10 mouse cellular contexts compared by ENCODE assay signal in the genomic region with DNA sequence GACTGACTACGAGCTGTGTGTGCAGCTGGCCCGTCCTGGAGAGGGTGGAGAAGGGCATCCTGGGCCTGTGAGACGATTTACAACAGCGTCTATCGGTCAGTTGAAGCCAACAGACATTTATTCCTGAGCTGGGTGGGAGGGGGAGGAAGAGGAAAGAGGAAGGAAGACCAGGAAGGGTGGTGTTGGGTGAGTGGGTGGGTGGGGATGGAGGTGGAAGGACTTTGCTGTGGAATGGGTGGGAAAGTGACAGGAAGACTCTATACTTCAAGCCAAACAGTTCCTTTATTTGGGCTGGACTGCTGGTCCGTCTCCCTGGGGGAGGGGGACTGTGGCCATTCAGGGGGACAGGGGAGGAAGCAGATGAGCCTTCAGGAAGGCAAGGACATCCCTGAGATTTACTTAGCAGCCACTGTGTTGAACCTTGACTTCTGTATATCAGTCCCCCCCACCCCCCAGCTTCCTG.
DNase-seq lines count a peak whose midpoint lies in the region; ATAC-seq and TF ChIP-seq lines count a peak whose summit lies in the region.
"Had no signal": no experiment of that assay in that cellular context is flagged by ENCODE, and none has a peak within 500 bp of the region (broad histone marks: within the 10 kb centered on the region; RNA-seq: fewer than 3 reads in every experiment).

No protein-coding gene starts in this region.

- no peaks in the 10 kb centered on the region for H3K9me3 ChIP-seq in stomach, embryonic 14.5 days (ENCODE audit: control insufficient read depth, low read depth, low read length)
- no peaks in the 10 kb centered on the region for H3K9me3 ChIP-seq in stomach, postnatal 0 days (ENCODE audit: control insufficient read depth, low read length)
- H3K9me3 ChIP-seq in liver, embryonic 15.5 days (replicated peaks), result no peaks in the 10 kb centered on the region
- H3K9me3 ChIP-seq in forebrain, embryonic 12.5 days, result no peaks in the 10 kb centered on the region
- H3K9me3 ChIP-seq: embryonic facial prominence, embryonic 15.5 days; limb, embryonic 15.5 days had no signal

- 50% methylated on average over 6 of the region's 6 CpGs for WGBS in stomach, embryonic 14.5 days
- 53% methylated on average over 6 of the region's 6 CpGs for WGBS in stomach, postnatal 0 days
- WGBS in liver, embryonic 15.5 days (ENCODE audit: insufficient replicate concordance), result 35% methylated on average over 6 of the region's 6 CpGs
- 80% methylated on average over 6 of the region's 6 CpGs for WGBS in forebrain, embryonic 12.5 days

- no peak for TF ChIP-seq CTCF in stomach, postnatal 0 days (IDR thresholded peaks at IDR 0.05; ENCODE audit: low read depth)

- no peaks in the 10 kb centered on the region for H3K27me3 ChIP-seq in stomach, embryonic 14.5 days (ENCODE audit: control insufficient read depth, insufficient read depth, low read length)
- H3K27me3 ChIP-seq in stomach, postnatal 0 days (ENCODE audit: control insufficient read depth, insufficient read depth, low read length), result no peaks in the 10 kb centered on the region
- H3K27me3 ChIP-seq in liver, embryonic 15.5 days, result no peaks in the 10 kb centered on the region
- H3K27me3 ChIP-seq in forebrain, embryonic 12.5 days, result no peaks in the 10 kb centered on the region
- H3K27me3 ChIP-seq: embryonic facial prominence, embryonic 15.5 days; limb, embryonic 15.5 days had no signal

- H3K9ac ChIP-seq in stomach, embryonic 14.5 days (replicated peaks; ENCODE audit: low read depth, low read length), result no peak overlapping the region
- no peak overlapping the region for H3K9ac ChIP-seq in stomach, postnatal 0 days (ENCODE audit: low read length)
- no peak overlapping the region for H3K9ac ChIP-seq in liver, embryonic 15.5 days
- H3K9ac ChIP-seq in forebrain, embryonic 12.5 days, result no peak overlapping the region
- H3K9ac ChIP-seq: embryonic facial prominence, embryonic 15.5 days; limb, embryonic 15.5 days had no signal

- no peak overlapping the region for H3K27ac ChIP-seq in stomach, embryonic 14.5 days (ENCODE audit: low read length)
- H3K27ac ChIP-seq in stomach, postnatal 0 days (replicated peaks), result no peak overlapping the region
- no peak overlapping the region for H3K27ac ChIP-seq in liver, embryonic 15.5 days (replicated peaks)
- H3K27ac ChIP-seq in forebrain, embryonic 12.5 days, result no peak overlapping the region
- H3K27ac ChIP-seq: embryonic facial prominence, embryonic 15.5 days; limb, embryonic 15.5 days had no signal

- DNase-seq in stomach, postnatal 0 days (ENCODE audit: low spot score), result no peak
- peak; percentile 35 for DNase-seq in kidney, adult 18-20 months
- DNase-seq in cerebellum, adult 9-11 months, result no peak
- DNase-seq in right cerebral cortex, postnatal 14 days, result no peak

- TF ChIP-seq EP300 in stomach, postnatal 0 days (optimal IDR thresholded peaks at IDR 0.05), result no peak

- H3K4me2 ChIP-seq in stomach, embryonic 14.5 days (replicated peaks; ENCODE audit: low read depth, low read length), result no peak overlapping the region
- H3K4me2 ChIP-seq in stomach, postnatal 0 days (replicated peaks; ENCODE audit: low read depth), result no peak overlapping the region
- no peak overlapping the region for H3K4me2 ChIP-seq in liver, embryonic 15.5 days
- no peak overlapping the region for H3K4me2 ChIP-seq in forebrain, embryonic 12.5 days
- H3K4me2 ChIP-seq: embryonic facial prominence, embryonic 15.5 days; limb, embryonic 15.5 days had no signal

- H3K4me1 ChIP-seq in stomach, embryonic 14.5 days (ENCODE audit: control insufficient read depth, insufficient read depth, low read length), result no peaks in the 10 kb centered on the region
- no peaks in the 10 kb centered on the region for H3K4me1 ChIP-seq in stomach, postnatal 0 days (replicated peaks; ENCODE audit: control insufficient read depth, insufficient read depth)
- no peaks in the 10 kb centered on the region for H3K4me1 ChIP-seq in liver, embryonic 15.5 days (replicated peaks)
- no peaks in the 10 kb centered on the region for H3K4me1 ChIP-seq in forebrain, embryonic 12.5 days
- H3K4me1 ChIP-seq: embryonic facial prominence, embryonic 15.5 days; limb, embryonic 15.5 days had no signal

- peak; percentile 35; the same call in 1 of the 2 replicates for ATAC-seq in stomach, embryonic 14.5 days (ENCODE audit: insufficient number of reproducible peaks, insufficient read depth, low FRiP score, low read depth)
- no peak for ATAC-seq in stomach, postnatal 0 days (ENCODE audit: low FRiP score, low TSS enrichment)
- peak; percentile 61 for ATAC-seq in liver, embryonic 15.5 days (ENCODE audit: insufficient read depth)
- no peak for ATAC-seq in forebrain, embryonic 12.5 days (ENCODE audit: low FRiP score)
- no peak for ATAC-seq in inflammation-experienced regulatory T-cells, adult 6 months

- no peaks in the 10 kb centered on the region for H3K36me3 ChIP-seq in stomach, embryonic 14.5 days (ENCODE audit: control insufficient read depth, insufficient read depth, low read length)
- H3K36me3 ChIP-seq in stomach, postnatal 0 days (ENCODE audit: control insufficient read depth, insufficient read depth, low read length), result no peaks in the 10 kb centered on the region
- H3K36me3 ChIP-seq in liver, embryonic 15.5 days (replicated peaks), result no peaks in the 10 kb centered on the region
- H3K36me3 ChIP-seq in forebrain, embryonic 12.5 days (replicated peaks), result no peaks in the 10 kb centered on the region
- H3K36me3 ChIP-seq: embryonic facial prominence, embryonic 15.5 days; limb, embryonic 15.5 days had no signal

- no peak overlapping the region for H3K4me3 ChIP-seq in stomach, embryonic 14.5 days (ENCODE audit: low read depth, low read length)
- no peak overlapping the region for H3K4me3 ChIP-seq in stomach, postnatal 0 days (ENCODE audit: low read depth, low read length)
- H3K4me3 ChIP-seq in liver, embryonic 15.5 days (replicated peaks), result no peak overlapping the region
- H3K4me3 ChIP-seq in forebrain, embryonic 12.5 days (replicated peaks), result no peak overlapping the region
- H3K4me3 ChIP-seq: embryonic facial prominence, embryonic 15.5 days; limb, embryonic 15.5 days had no signal

Comparison
In these comparisons a context has a peak if more than half of its experiments do, and no peak if none do; other contexts are left out.
1. ATAC-seq: peak in stomach, embryonic 14.5 days (single experiment) and liver, embryonic 15.5 days (single experiment); none in stomach, postnatal 0 days (single experiment), forebrain, embryonic 12.5 days (single experiment) and inflammation-experienced regulatory T-cells, adult 6 months (single experiment).